Mouse (Mus musculus) layer of hippocampus, adult 2 months (tissue): ENCODE results near the gene Lamb3. TPM values are rescaled to one million over a fixed set of nuclear protein-coding genes. Genes with fewer than 3 reads are reported as not detected.

Experiments
- DNase-seq, 2 experiments: peaks; one replicate each; pipeline ENCODE4 v3.0.0; 2022; ENCODE audit warnings: low spot score in 2 of 2
- H3K27ac ChIP-seq: fragments of 200-600 bp; 2 replicates; pipeline ENCODE4 v1.8.1; 2022
- H3K4me3 ChIP-seq: fragments of 200-600 bp; 2 replicates; pipeline ENCODE4 v1.8.1; 2022; ENCODE audit warnings: mild to moderate bottlenecking
- CTCF ChIP-seq: fragments of 200-600 bp; conservative IDR thresholded peaks from 2 replicates; pipeline ENCODE4 v1.8.1; 2022; ENCODE audit warnings: antibody characterized with exemption, mild to moderate bottlenecking, moderate library complexity
- total RNA-seq, 2 experiments: library from RNA; stranded (reverse); gene quantifications; 2 replicates each; pipeline ENCODE4 v1.2.3; 2021

Gene Lamb3
- total RNA-seq, 2 experiments from 2014 or later: 0.82 to 1.4 TPM

- no peak for DNase-seq
- Histone ChIP-seq H3K27ac (no peak overlapping the region), H3K4me3 (no peak overlapping the region)
- no peak for TF ChIP-seq CTCF
These were observed 151.7 kb downstream of the Lamb3 start for GRCm38 (mm10) chr1:193359199-193359598.

- Histone ChIP-seq H3K27ac (no peak overlapping the region), H3K4me3 (no peak overlapping the region)
- no peak for DNase-seq
- TF ChIP-seq CTCF: no peak
These were observed 153.7 kb downstream of the Lamb3 start for GRCm38 (mm10) chr1:193361181-193361580.

GRCm38 (mm10) chr1:193362078-193362477 is 154.6 kb downstream of the Lamb3 start:
- no peak for TF ChIP-seq CTCF
- DNase-seq: no peak
- Histone ChIP-seq H3K4me3 (no peak overlapping the region), H3K27ac (no peak overlapping the region)

- TF ChIP-seq CTCF: peak; percentile 90
- peak overlapping the region; percentile 47 for H3K27ac ChIP-seq
- DNase-seq: peak; percentile 47 to 73
- no peak overlapping the region for H3K4me3 ChIP-seq
These were observed 156.3 kb downstream of the Lamb3 start for GRCm38 (mm10) chr1:193363801-193364231.

GRCm38 (mm10) chr1:193368055-193368454 is 160.6 kb downstream of the Lamb3 start:
- TF ChIP-seq CTCF: peak; percentile 27; the same call in 1 of the 2 replicates
- H3K27ac ChIP-seq: no peak overlapping the region
- DNase-seq: peak; percentile 66 to 81
- H3K4me3 ChIP-seq: peak overlapping the region; percentile 34

- Histone ChIP-seq H3K4me3 (peak overlapping the region; percentile 50; the same call in 1 of the 2 replicates), H3K27ac (peak overlapping the region; percentile 65; the same call in 1 of the 2 replicates)
- TF ChIP-seq CTCF: no peak
- DNase-seq: no peak
These were observed 161.6 kb downstream of the Lamb3 start for GRCm38 (mm10) chr1:193369091-193369490.

GRCm38 (mm10) chr1:193370096-193370495 is 162.6 kb downstream of the Lamb3 start, which contains the start of gene Camk1g:
TSS of gene Camk1g (minus strand) at chr1:193370298.
- Histone ChIP-seq H3K4me3 (peak within 1 kb of the TSS; percentile 50), H3K27ac (peak within 1 kb of the TSS; percentile 65)
- TF ChIP-seq CTCF: no peak
- peak; percentile 53 to 66 for DNase-seq

- Histone ChIP-seq H3K4me3 (no peak overlapping the region), H3K27ac (no peak overlapping the region)
- DNase-seq: no peak
- TF ChIP-seq CTCF: no peak
These were observed 166.5 kb downstream of the Lamb3 start for GRCm38 (mm10) chr1:193373906-193374413.

GRCm38 (mm10) chr1:193376478-193377134 is 169.1 kb downstream of the Lamb3 start:
- Histone ChIP-seq H3K27ac (no peak overlapping the region), H3K4me3 (no peak overlapping the region)
- peak; percentile 94 for TF ChIP-seq CTCF
- DNase-seq: peak in 1 of 2 experiments; percentile 59

- H3K27ac ChIP-seq: no peak overlapping the region
- no peak for TF ChIP-seq CTCF
- no peak for DNase-seq
- no peak overlapping the region for H3K4me3 ChIP-seq
These were observed 172.1 kb downstream of the Lamb3 start for GRCm38 (mm10) chr1:193379634-193380033.

- no peak for DNase-seq
- Histone ChIP-seq H3K27ac (peak overlapping the region; percentile 21; the same call in 1 of the 2 replicates), H3K4me3 (no peak overlapping the region)
- TF ChIP-seq CTCF: no peak
These were observed 173.4 kb downstream of the Lamb3 start for GRCm38 (mm10) chr1:193380877-193381276.

GRCm38 (mm10) chr1:193381597-193382404 is 174.3 kb downstream of the Lamb3 start:
- peak overlapping the region; percentile 21; the same call in 1 of the 2 replicates for H3K27ac ChIP-seq
- peak overlapping the region; percentile 37; the same call in 1 of the 2 replicates for H3K4me3 ChIP-seq
- no peak for TF ChIP-seq CTCF
- no peak for DNase-seq

GRCm38 (mm10) chr1:193382435-193382834 is 174.9 kb downstream of the Lamb3 start:
- DNase-seq: no peak
- peak overlapping the region; percentile 37 for H3K4me3 ChIP-seq
- H3K27ac ChIP-seq: peak overlapping the region; percentile 21; the same call in 1 of the 2 replicates
- no peak for TF ChIP-seq CTCF
